Mouse (Mus musculus) mouse embryonic stem cell (cell line): Measurements from ENCODE around the gene Zfp704.

ENCODE experiments used
- in situ Hi-C, 2 experiments: fragments of 300-500 bp; cut with MboI; formaldehyde crosslinking; loops; 1 replicate in 1 of 2; 3 replicates in 1 of 2; pipeline ENCODE4 v1.14.3; 2019 to 2020; ENCODE audit warnings: low sequenced_read_pairs in 2 of 2, low pct_unique_long_range_greater_than_20kb in 1 of 2, mixed read lengths in 1 of 2; ENCODE audit not compliant: unreplicated experiment in 1 of 2

Zfp704 gene

DNA sequence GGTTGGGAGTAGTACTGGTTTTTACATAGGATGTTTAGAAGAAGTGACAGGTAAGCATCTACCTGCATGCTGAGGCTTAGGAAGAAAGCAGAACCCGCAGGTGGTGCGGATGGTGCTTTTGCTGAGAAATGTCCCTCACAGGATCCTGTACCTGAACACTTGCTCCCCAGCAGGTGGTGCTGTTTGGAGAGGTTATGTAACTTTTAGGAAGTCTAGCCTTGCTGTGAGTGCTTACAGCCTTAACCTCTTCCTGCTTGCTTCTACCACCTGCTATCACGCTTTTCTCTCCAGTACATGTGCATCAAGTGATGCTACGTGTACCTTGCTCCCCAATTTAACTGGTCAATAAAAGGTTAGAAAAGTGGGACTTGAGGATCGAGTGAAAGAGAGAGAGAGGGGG is 161.3 kb downstream of the Zfp704 start:
- in situ Hi-C loops, result no loop called here

GRCm38 (mm10) chr3:9444558-9444957 is 165.3 kb downstream of the Zfp704 start:
- in situ Hi-C loops, result no loop called here

- in situ Hi-C loops, result no loop called here
Measured at GRCm38 (mm10) chr3:9443981-9444380, 165.9 kb downstream of the Zfp704 start.

DNA sequence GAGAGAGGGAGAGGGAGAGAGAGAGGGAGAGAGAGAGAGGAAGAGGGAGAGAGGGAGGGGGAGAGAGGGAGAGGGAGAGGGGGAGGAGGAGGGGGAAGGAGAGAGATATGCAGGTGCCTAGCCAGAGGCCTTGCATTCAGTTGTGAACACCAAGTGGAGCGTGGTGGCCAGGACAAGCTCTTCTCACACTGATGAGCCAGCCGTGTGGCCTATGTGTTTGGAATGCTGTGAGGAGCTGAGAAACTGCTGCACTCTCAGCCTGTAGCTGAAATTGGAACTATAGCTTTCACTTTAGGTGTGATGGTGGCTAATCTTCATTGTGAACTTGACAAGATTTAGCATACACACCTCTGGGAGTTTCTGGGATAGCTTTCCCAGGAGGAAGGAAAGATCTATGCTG is 166.4 kb downstream of the Zfp704 start:
- in situ Hi-C loops, result no loop called here

GRCm38 (mm10) chr3:9441566-9442540 is 168.0 kb downstream of the Zfp704 start:
- in situ Hi-C loops, result no loop called here

- in situ Hi-C loops, result no loop called here
Measured at GRCm38 (mm10) chr3:9440466-9440865, 169.4 kb downstream of the Zfp704 start.

GRCm38 (mm10) chr3:9439619-9440286 is 170.1 kb downstream of the Zfp704 start:
- in situ Hi-C loops, result no loop called here

- in situ Hi-C loops, result no loop called here
Measured at GRCm38 (mm10) chr3:9436256-9436655, 173.6 kb downstream of the Zfp704 start.

DNA sequence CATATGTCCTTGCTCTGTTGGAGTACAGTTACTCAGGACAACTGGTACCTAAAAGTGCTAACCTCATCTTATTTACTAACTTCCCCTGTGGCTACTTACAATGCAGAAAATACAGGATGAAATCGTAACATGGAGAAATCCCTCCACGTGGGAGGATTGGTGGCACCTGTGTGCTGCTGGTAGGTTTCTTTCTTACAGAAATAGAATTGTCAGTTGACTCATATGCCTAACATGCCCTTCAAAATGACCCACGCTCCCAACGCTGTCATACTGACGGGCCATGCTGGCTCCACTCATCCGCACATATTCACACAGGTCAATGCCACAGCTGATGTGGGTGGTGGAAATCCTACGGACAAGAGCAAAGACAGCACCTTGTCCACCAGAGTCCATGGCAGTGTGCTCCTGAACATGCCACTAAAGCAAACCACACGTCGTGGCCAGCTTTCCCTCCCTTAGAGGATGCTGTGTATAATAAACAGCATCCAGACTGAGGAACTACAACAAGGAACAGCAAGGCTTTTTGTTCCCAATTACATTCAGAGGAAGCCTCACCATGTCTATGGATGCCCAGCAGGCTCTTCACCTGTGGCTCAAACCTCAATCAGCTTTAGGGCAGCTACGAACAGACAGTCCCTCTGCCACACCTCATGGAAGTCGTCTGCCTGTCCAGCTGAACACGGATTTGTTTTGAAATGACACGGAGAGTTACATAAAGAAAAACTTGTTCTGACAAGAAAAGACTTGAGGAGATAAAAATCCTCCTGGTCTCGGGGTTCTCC is 175.3 kb downstream of the Zfp704 start:
- in situ Hi-C loops, result no loop called here

DNA sequence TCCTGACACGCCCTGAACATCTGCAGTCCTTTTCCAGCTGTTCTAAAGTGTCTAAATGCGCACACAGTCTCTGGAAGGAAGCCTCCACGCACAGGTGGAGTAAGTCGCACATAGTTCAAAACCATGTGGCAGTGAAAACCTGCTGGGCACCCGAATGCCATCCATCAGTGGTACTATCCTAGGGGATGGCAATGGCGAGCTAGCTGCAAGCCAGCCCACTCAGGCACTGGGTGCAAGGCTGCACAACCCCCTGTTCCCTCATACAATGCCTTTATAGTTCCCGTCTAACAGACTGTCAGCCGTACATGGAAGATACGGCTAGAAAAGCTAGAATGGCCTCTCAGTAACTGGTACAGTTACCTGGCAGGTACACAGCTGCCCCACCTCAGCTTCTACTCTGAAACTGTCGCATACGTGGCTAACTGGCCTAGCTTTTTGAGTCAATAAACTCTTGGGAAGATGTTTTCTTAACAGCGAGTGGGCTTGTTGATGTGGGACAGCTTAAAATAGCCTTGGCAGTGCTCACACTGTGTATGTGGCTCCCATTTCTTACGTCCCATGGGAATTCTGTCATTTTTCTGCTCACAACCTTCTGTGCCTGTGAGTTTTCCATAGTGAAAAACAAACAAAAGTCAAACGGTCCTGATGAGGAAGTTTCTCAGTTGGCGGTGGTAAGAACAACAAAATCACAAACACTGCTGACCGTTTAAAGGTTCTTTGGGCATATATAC is 176.9 kb downstream of the Zfp704 start:
- in situ Hi-C loops, result no loop called here

GRCm38 (mm10) chr3:9432226-9432625 is 177.7 kb downstream of the Zfp704 start:
- in situ Hi-C loops, result no loop called here

DNA sequence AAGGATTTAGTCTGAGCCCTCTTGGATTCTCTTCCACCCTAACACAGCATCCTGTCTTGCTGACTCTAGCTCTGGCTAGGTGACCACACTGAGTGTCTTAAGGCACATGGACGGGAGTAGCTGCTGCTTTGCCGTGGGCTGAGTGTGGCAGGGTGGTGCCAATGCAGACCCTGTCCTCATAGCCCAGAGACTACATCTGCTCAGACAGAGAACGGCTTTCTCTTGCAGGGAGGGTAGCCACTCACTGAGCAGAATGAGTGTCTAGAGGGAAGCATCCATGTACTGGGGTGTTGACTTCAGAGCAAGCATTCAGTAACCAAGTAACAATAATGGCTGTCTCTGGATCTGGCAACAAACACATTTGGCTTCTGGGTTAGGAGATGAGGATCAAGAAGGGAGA is 179.9 kb downstream of the Zfp704 start:
- in situ Hi-C loops, result no loop called here

DNA sequence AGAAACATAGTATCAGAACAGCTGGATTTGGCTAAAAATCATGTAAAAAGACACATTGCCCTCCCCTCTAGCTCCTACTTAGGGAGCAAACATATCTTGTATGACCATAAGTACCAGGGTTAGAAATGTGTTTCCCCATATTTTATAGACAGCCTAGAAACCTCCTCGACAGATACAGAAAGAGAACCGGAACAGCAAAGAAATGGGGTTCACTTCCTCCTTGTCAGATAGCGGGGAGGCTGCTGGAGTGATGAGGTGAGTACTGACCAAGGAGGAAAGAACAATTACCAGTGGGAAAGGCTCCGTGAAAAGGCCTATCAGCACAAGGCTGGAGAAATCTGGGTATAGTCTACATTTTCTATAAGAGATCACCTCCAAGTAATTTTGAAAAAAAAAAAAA is 182.1 kb downstream of the Zfp704 start:
- in situ Hi-C loops, result no loop called here

DNA sequence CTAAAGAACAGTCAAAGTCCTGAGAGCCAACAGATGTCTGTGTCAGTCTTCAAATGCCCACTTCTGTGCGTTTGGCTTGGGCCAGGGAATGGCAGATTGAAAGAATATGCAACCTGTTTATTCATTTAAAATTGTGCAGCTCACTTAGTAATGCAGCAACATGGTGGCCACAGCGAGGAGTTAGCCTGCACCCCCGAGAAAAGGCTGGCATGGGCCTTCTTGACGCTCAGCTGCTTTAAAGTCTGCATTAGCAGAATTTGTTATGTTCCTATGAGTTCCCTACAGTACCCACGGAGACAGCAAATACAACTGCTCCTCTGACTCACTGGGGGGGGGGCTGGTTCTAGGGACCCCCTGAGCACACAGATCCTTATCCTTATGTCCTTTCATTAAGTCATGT is 184.2 kb downstream of the Zfp704 start:
- in situ Hi-C loops, result no loop called here

DNA sequence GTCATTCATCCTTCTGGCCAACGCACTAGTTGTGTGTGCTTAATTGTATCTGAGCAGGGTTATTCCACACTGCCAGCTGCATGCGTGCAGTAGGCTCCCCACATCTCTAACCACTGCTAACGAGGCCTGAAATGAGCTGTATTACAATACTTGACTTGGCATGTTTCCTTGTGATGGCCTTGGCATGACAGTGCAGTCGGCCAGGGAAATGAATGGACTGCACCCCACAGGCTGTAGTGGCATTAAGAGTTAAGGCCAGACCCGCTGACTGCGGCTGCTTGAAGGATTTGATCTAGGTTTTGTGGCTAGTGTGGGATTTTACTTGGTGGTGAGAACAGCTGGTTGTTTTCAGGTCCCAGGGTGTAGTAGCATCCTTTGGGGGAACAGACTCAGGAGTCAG is 185.2 kb downstream of the Zfp704 start:
- in situ Hi-C loops, result loop anchor here (25.0 kb wide), 3 partner anchors 263 to 863 kb away; no protein-coding TSS in a partner anchor

GRCm38 (mm10) chr3:9423669-9424068 is 186.2 kb downstream of the Zfp704 start:
- in situ Hi-C loops, result loop anchor here (25.0 kb wide), 3 partner anchors 264 to 864 kb away; no protein-coding TSS in a partner anchor

- in situ Hi-C loops, result loop anchor here (25.0 kb wide), 3 partner anchors 278 to 878 kb away; no protein-coding TSS in a partner anchor
Measured at GRCm38 (mm10) chr3:9408896-9409295, 201.0 kb downstream of the Zfp704 start.

GRCm38 (mm10) chr3:9407801-9408200 is 202.1 kb downstream of the Zfp704 start:
- in situ Hi-C loops, result loop anchor here (25.0 kb wide), 3 partner anchors 280 to 880 kb away; no protein-coding TSS in a partner anchor
